Mouse (Mus musculus) megakaryocyte, embryonic 14.5 days (primary cell): ENCODE measurements around the gene Pde4d.

ENCODE experiments used
- FLI1 ChIP-seq: IDR thresholded peaks from 2 replicates; pipeline ENCODE4 v1.6.1; 2012; ENCODE audit warnings: low read length, inconsistent platforms, mixed read lengths
- GATA1 ChIP-seq: IDR thresholded peaks from 3 replicates; pipeline ENCODE4 v1.6.1; 2012; ENCODE audit warnings: mixed read lengths, low read length, inconsistent platforms, borderline replicate concordance

GRCm38 (mm10) chr13:109920256-109920655 lies 1470.5 kb downstream of the Pde4d start:
- TF ChIP-seq GATA1 (no peak), FLI1 (no peak)
